Mouse (Mus musculus) frontal cortex, postnatal 10 days (tissue): ENCODE measurements around the gene Olfr1252.

ENCODE experiments used
- DNase-seq, 2 experiments: peaks; one replicate each; pipeline ENCODE4 v3.0.0; 2022; ENCODE audit warnings: low spot score in 2 of 2, mixed read lengths in 1 of 2

Gene Olfr1252

DNA sequence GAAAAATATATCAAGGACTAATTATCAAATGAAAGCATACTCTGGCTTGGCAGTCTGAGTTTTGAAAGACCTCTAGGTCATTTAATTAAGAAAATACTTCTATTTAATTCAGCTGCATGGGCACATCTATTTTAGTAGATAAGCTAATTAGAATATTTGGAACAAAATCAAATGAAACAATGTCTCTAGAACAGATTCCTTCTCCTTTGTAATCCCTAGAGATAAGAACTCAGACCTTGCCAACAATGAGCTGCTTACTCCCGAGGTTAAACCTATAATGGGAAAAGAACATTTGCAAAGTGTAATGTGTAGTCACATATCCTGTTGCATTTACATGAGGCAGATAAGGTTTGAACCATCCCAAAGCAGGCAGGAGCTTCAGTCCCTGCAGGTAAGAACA, at the start of gene Olfr1252:
Gene Olfr1252, minus strand, starts transcription at position 101 of the 400 bp plus-strand sequence.
- DNase-seq = no peak

DNA sequence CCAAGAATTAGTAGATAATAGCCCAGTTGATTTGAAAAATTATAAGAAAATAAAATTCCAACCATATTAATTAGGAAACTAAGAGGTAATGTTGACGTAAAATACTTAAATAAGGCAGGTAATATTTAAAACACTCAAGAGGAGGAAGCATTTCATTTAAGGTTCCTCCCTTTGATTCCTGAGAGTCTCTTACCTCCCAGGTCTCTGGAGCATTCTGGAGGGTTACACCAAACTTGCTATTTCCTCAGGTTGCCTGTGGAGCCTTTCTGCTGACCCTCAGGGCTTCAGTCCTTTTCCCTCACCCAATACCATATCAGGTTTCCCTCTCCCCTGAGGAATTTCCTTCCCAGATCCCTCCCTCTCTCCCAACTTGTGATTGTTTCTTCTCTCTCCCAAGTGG, 32.2 kb upstream of the Olfr1252 start, which contains the start of gene Olfr1253:
Gene Olfr1253, minus strand, starts transcription at position 101 of the 400 bp plus-strand sequence.
- DNase-seq = no peak

DNA sequence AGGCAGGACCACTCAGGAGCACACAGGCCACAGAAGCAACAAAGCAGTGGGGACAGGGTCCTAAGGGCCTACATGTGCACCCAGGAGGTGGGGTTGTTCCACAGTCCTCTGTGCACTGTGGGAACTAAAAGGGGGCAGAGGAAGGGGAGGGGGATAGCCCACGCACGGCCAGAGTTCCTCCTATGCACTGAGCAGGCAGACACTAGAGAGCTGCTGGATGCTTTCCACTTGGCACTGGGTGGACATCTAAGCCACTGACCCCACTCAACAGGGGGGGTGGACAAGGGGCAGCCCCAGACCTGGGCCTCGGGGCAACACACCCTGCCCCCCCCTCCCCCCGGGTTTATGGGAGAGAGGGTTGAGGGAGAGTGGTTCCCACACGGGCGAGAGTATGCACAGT, 32.8 kb downstream of the Olfr1252 start:
- no peak for DNase-seq

DNA sequence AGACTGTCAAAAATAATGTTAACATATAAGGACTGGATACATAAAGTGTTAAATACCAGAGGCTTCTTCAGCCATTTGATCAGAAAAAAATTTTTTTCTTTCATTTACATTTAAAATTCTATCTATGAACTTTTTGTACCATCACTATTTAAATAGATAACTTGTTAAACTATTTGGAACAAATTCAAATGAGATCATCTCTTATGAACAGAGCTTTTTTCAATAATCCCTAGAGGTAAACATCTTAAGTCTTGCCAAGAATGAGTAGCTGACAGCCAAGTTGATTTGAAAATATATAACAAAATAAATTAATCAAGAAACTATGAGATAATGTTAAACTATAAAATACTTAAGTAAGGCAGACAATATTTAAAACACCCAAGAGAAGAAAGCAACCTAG, 53.0 kb downstream of the Olfr1252 start, which contains the start of gene Olfr1251:
Gene Olfr1251, minus strand, starts transcription at position 101 of the 400 bp plus-strand sequence.
- DNase-seq = no peak
